Mouse (Mus musculus): ENCODE results near the gene Tctex1d2.

GRCm38 (mm10) chr16:32454646-32455045 lies 35.1 kb downstream of the Tctex1d2 start:
- TF ChIP-seq CTCF (IDR thresholded peaks at IDR 0.05; ENCODE audit: control insufficient read depth, insufficient read depth, insufficient replicate concordance, low read depth, low read length) (no peak), POLR2A (IDR thresholded peaks at IDR 0.05; ENCODE audit: control insufficient read depth, low read depth, low read length) (no peak)

Data from testis, adult 2 months (tissue).